Mouse (Mus musculus): ENCODE measurements around the gene Zfp846. TPM values are rescaled to one million over a fixed set of nuclear protein-coding genes. Genes with fewer than 3 reads are reported as not detected.
"Not testable (repeated sequence)": the region's sequence is repeated elsewhere in the genome, so short reads cannot be mapped to it uniquely, and the experiment has no call there.

Gene Zfp846
- polyA plus RNA-seq, 1 experiment from 2014 or later = 31.6 TPM

- peaks cover 14% of the 10 kb centered on the region for H3K36me3 ChIP-seq
- H3K4me2 ChIP-seq (replicated peaks) = no peak overlapping the region
- H3K27ac ChIP-seq (replicated peaks) = no peak overlapping the region
- no peaks in the 10 kb centered on the region for H3K27me3 ChIP-seq
- no peak overlapping the region for H3K9ac ChIP-seq (replicated peaks)
- WGBS = 83% methylated on average over 6 of the region's 6 CpGs
- ATAC-seq (ENCODE audit: low FRiP score, low read depth) = no peak
- H3K4me1 ChIP-seq = 0 out of 2 replicates have a peak, but pooled peaks cover under 1% of the 10 kb centered on the region
- no peaks in the 10 kb centered on the region for H3K9me3 ChIP-seq
- no peak overlapping the region for H3K4me3 ChIP-seq
Measured at GRCm38 (mm10) chr9:20601270-20601669, 20.2 kb downstream of the Zfp846 start.

- WGBS = 94% methylated on average over 1 of the region's 1 CpGs
- peak overlapping the region; percentile 65 for H3K4me2 ChIP-seq (replicated peaks)
- peak overlapping the region; percentile 71 for H3K4me3 ChIP-seq
- no peaks in the 10 kb centered on the region for H3K27me3 ChIP-seq
- no peaks in the 10 kb centered on the region for H3K9me3 ChIP-seq
- no peak overlapping the region; the same call in 1 of the 2 replicates for H3K9ac ChIP-seq (replicated peaks)
- ATAC-seq (ENCODE audit: low FRiP score, low read depth) = no peak
- H3K4me1 ChIP-seq = peaks cover 7% of the 10 kb centered on the region
- peaks cover 9% of the 10 kb centered on the region; the same call in 1 of the 2 replicates for H3K36me3 ChIP-seq
- no peak overlapping the region for H3K27ac ChIP-seq (replicated peaks)
Measured at GRCm38 (mm10) chr9:20606269-20606668, 25.2 kb downstream of the Zfp846 start.

- Histone ChIP-seq H3K4me3 (peak overlapping the region; percentile 71), H3K36me3 (0 out of 2 replicates have a peak, but pooled peaks cover 7% of the 10 kb centered on the region), H3K27me3 (no peaks in the 10 kb centered on the region), H3K4me2 (replicated peaks) (peak overlapping the region; percentile 65), H3K9ac (replicated peaks) (peak overlapping the region; percentile 78), H3K27ac (replicated peaks) (peak overlapping the region; percentile 95), H3K4me1 (peaks cover 7% of the 10 kb centered on the region), H3K9me3 (no peaks in the 10 kb centered on the region)
- ATAC-seq (ENCODE audit: low FRiP score, low read depth) = peak; percentile 89
- WGBS = under 1% methylated on average over 57 of the region's 57 CpGs
Measured at GRCm38 (mm10) chr9:20607100-20607974, 26.2 kb downstream of the Zfp846 start.

GRCm38 (mm10) chr9:20609831-20610464, 28.9 kb downstream of the Zfp846 start:
- no peak overlapping the region for H3K27ac ChIP-seq (replicated peaks)
- no peak for ATAC-seq (ENCODE audit: low FRiP score, low read depth)
- no peaks in the 10 kb centered on the region for H3K27me3 ChIP-seq
- H3K9ac ChIP-seq (replicated peaks) = no peak overlapping the region
- peaks cover 7% of the 10 kb centered on the region for H3K4me1 ChIP-seq
- WGBS = 92% methylated on average over 5 of the region's 5 CpGs
- no peak overlapping the region for H3K4me3 ChIP-seq
- H3K4me2 ChIP-seq (replicated peaks) = no peak overlapping the region
- 0 out of 2 replicates have a peak, but pooled peaks cover 7% of the 10 kb centered on the region for H3K36me3 ChIP-seq
- no peaks in the 10 kb centered on the region for H3K9me3 ChIP-seq

- Histone ChIP-seq H3K4me1 (no peaks in the 10 kb centered on the region; the same call in 1 of the 2 replicates), H3K4me3 (no peak overlapping the region), H3K9ac (replicated peaks) (no peak overlapping the region), H3K4me2 (replicated peaks) (no peak overlapping the region), H3K27ac (replicated peaks) (no peak overlapping the region), H3K9me3 (no peaks in the 10 kb centered on the region), H3K36me3 (0 out of 2 replicates have a peak, but pooled peaks cover 7% of the 10 kb centered on the region), H3K27me3 (no peaks in the 10 kb centered on the region)
- no peak for ATAC-seq (ENCODE audit: low FRiP score, low read depth)
- WGBS = 85% methylated on average over 5 of the region's 5 CpGs
Measured at GRCm38 (mm10) chr9:20611976-20612375, 30.9 kb downstream of the Zfp846 start.

- WGBS = 92% methylated on average over 2 of the region's 2 CpGs
- H3K9ac ChIP-seq (replicated peaks) = no peak overlapping the region
- no peak overlapping the region for H3K27ac ChIP-seq (replicated peaks)
- H3K9me3 ChIP-seq = no peaks in the 10 kb centered on the region
- no peaks in the 10 kb centered on the region for H3K36me3 ChIP-seq
- ATAC-seq (ENCODE audit: low FRiP score, low read depth) = no peak
- no peak overlapping the region for H3K4me2 ChIP-seq (replicated peaks)
- no peaks in the 10 kb centered on the region for H3K27me3 ChIP-seq
- H3K4me1 ChIP-seq = no peaks in the 10 kb centered on the region
- H3K4me3 ChIP-seq = no peak overlapping the region
Measured at GRCm38 (mm10) chr9:20616685-20617084, 35.6 kb downstream of the Zfp846 start.

- WGBS = 98% methylated on average over 2 of the region's 2 CpGs
- no peak overlapping the region for H3K9ac ChIP-seq (replicated peaks)
Measured at GRCm38 (mm10) chr9:20631332-20631731, 50.2 kb downstream of the Zfp846 start.

GRCm38 (mm10) chr9:20635676-20636075, 54.6 kb downstream of the Zfp846 start:
- not testable (repeated sequence) for H3K27me3 ChIP-seq; H3K4me2 ChIP-seq (replicated peaks); H3K4me1 ChIP-seq; ATAC-seq (ENCODE audit: low FRiP score, low read depth); H3K9me3 ChIP-seq; H3K9ac ChIP-seq (replicated peaks); H3K4me3 ChIP-seq; H3K27ac ChIP-seq (replicated peaks)
- peaks cover 22% of the 10 kb centered on the region for H3K36me3 ChIP-seq
- 90% methylated on average over 8 of the region's 8 CpGs for WGBS

More at GRCm38 (mm10) chr9:20631332-20631731, 50.2 kb downstream of the Zfp846 start:
- Histone ChIP-seq H3K4me3 (no peak overlapping the region), H3K4me1 (no peaks in the 10 kb centered on the region), H3K4me2 (replicated peaks) (no peak overlapping the region), H3K36me3 (no peaks in the 10 kb centered on the region), H3K27ac (replicated peaks) (no peak overlapping the region), H3K27me3 (no peaks in the 10 kb centered on the region), H3K9me3 (no peaks in the 10 kb centered on the region)
- ATAC-seq (ENCODE audit: low FRiP score, low read depth) = no peak

GRCm38 (mm10) chr9:20636256-20636655, 55.2 kb downstream of the Zfp846 start:
- H3K9ac ChIP-seq (replicated peaks) = no peak overlapping the region
- ATAC-seq (ENCODE audit: low FRiP score, low read depth) = no peak
- H3K4me2 ChIP-seq (replicated peaks) = no peak overlapping the region
- H3K36me3 ChIP-seq = peaks cover 22% of the 10 kb centered on the region
- no peak overlapping the region for H3K27ac ChIP-seq (replicated peaks)
- peaks cover 6% of the 10 kb centered on the region for H3K4me1 ChIP-seq
- H3K27me3 ChIP-seq = no peaks in the 10 kb centered on the region
- H3K9me3 ChIP-seq = no peaks in the 10 kb centered on the region
- no peak overlapping the region for H3K4me3 ChIP-seq
- WGBS = 75% methylated on average over 3 of the region's 3 CpGs

GRCm38 (mm10) chr9:20636790-20637189, 55.7 kb downstream of the Zfp846 start:
- H3K27me3 ChIP-seq = no peaks in the 10 kb centered on the region
- H3K9me3 ChIP-seq = no peaks in the 10 kb centered on the region
- no peak for ATAC-seq (ENCODE audit: low FRiP score, low read depth)
- H3K4me1 ChIP-seq = peaks cover 12% of the 10 kb centered on the region
- H3K27ac ChIP-seq (replicated peaks) = no peak overlapping the region
- no peak overlapping the region for H3K9ac ChIP-seq (replicated peaks)
- H3K4me2 ChIP-seq (replicated peaks) = no peak overlapping the region
- H3K36me3 ChIP-seq = peaks cover 22% of the 10 kb centered on the region
- 80% methylated on average over 2 of the region's 2 CpGs for WGBS
- H3K4me3 ChIP-seq = no peak overlapping the region

GRCm38 (mm10) chr9:20638552-20638951, 57.5 kb downstream of the Zfp846 start:
- Histone ChIP-seq H3K9me3 (no peaks in the 10 kb centered on the region), H3K4me1 (peaks cover 18% of the 10 kb centered on the region), H3K9ac (replicated peaks) (no peak overlapping the region), H3K4me3 (no peak overlapping the region), H3K36me3 (peaks cover 22% of the 10 kb centered on the region), H3K27me3 (no peaks in the 10 kb centered on the region), H3K4me2 (replicated peaks) (no peak overlapping the region), H3K27ac (replicated peaks) (no peak overlapping the region)
- ATAC-seq (ENCODE audit: low FRiP score, low read depth) = no peak
- WGBS = 96% methylated on average over 19 of the region's 19 CpGs

- H3K9ac ChIP-seq (replicated peaks) = no peak overlapping the region
- no peaks in the 10 kb centered on the region for H3K9me3 ChIP-seq
- no peaks in the 10 kb centered on the region for H3K27me3 ChIP-seq
- no peak overlapping the region for H3K27ac ChIP-seq (replicated peaks)
- peaks cover 22% of the 10 kb centered on the region for H3K36me3 ChIP-seq
- WGBS = 94% methylated on average over 4 of the region's 4 CpGs
- H3K4me3 ChIP-seq = no peak overlapping the region
- peaks cover 23% of the 10 kb centered on the region for H3K4me1 ChIP-seq
- H3K4me2 ChIP-seq (replicated peaks) = no peak overlapping the region
- ATAC-seq (ENCODE audit: low FRiP score, low read depth) = no peak
Measured at GRCm38 (mm10) chr9:20639486-20639885, 58.4 kb downstream of the Zfp846 start.

All from midbrain, embryonic 12.5 days (tissue).